ENCODE assay signal across 8 mouse cellular contexts in genomic region chr13:67107681-67108080, GRCm38 (mm10). TPM values are rescaled to one million over a fixed set of nuclear protein-coding genes. Genes with fewer than 3 reads are reported as not detected.
DNase-seq lines count a peak whose midpoint lies in the region; ATAC-seq and TF ChIP-seq lines count a peak whose summit lies in the region.

No protein-coding gene starts in this region.

- peak overlapping the region; percentile 58 for H3K9ac ChIP-seq in kidney, postnatal 0 days (ENCODE audit: low read depth, low read length)
- H3K9ac ChIP-seq in embryonic facial prominence, embryonic 15.5 days: peak overlapping the region; percentile 60
- H3K9ac ChIP-seq in limb, embryonic 11.5 days (ENCODE audit: low read length): peak overlapping the region; percentile 62
- H3K9ac ChIP-seq in neural tube, embryonic 15.5 days (replicated peaks): peak overlapping the region; percentile 60

- TF ChIP-seq CTCF in kidney, postnatal 0 days (IDR thresholded peaks at IDR 0.05; ENCODE audit: low read depth): no peak

- no peaks in the 10 kb centered on the region for H3K27me3 ChIP-seq in kidney, postnatal 0 days (ENCODE audit: insufficient read depth, low read length)
- H3K27me3 ChIP-seq in embryonic facial prominence, embryonic 15.5 days: no peaks in the 10 kb centered on the region
- H3K27me3 ChIP-seq in limb, embryonic 11.5 days (ENCODE audit: control insufficient read depth, insufficient read depth, low read length): no peaks in the 10 kb centered on the region
- H3K27me3 ChIP-seq in neural tube, embryonic 15.5 days (replicated peaks): no peaks in the 10 kb centered on the region

- WGBS in kidney, postnatal 0 days: 47% methylated on average over 9 of the region's 9 CpGs
- 64% methylated on average over 9 of the region's 9 CpGs for WGBS in embryonic facial prominence, embryonic 15.5 days
- WGBS in limb, embryonic 11.5 days: 64% methylated on average over 9 of the region's 9 CpGs
- WGBS in neural tube, embryonic 15.5 days: 70% methylated on average over 9 of the region's 9 CpGs

- peak overlapping the region; percentile 90 for H3K27ac ChIP-seq in kidney, postnatal 0 days
- peak overlapping the region; percentile 94 for H3K27ac ChIP-seq in embryonic facial prominence, embryonic 15.5 days (replicated peaks)
- no peak overlapping the region for H3K27ac ChIP-seq in limb, embryonic 11.5 days (replicated peaks; ENCODE audit: low read depth, low read length)
- peak overlapping the region; percentile 84; the same call in 1 of the 2 replicates for H3K27ac ChIP-seq in neural tube, embryonic 15.5 days (replicated peaks)

- peak overlapping the region; percentile 63 for H3K4me2 ChIP-seq in kidney, postnatal 0 days (ENCODE audit: low read length)
- peak overlapping the region; percentile 61 for H3K4me2 ChIP-seq in embryonic facial prominence, embryonic 15.5 days (replicated peaks)
- peak overlapping the region; percentile 49 for H3K4me2 ChIP-seq in limb, embryonic 11.5 days (ENCODE audit: low read depth, severe bottlenecking)
- peak overlapping the region; percentile 86 for H3K4me2 ChIP-seq in neural tube, embryonic 15.5 days

- no peaks in the 10 kb centered on the region; the same call in 1 of the 2 replicates for H3K9me3 ChIP-seq in kidney, postnatal 0 days (replicated peaks; ENCODE audit: low read length)
- H3K9me3 ChIP-seq in embryonic facial prominence, embryonic 15.5 days (replicated peaks): no peaks in the 10 kb centered on the region; the same call in 1 of the 2 replicates
- H3K9me3 ChIP-seq in limb, embryonic 11.5 days (ENCODE audit: control insufficient read depth, low read length): no peaks in the 10 kb centered on the region
- H3K9me3 ChIP-seq in neural tube, embryonic 15.5 days (replicated peaks): no peaks in the 10 kb centered on the region

- peak overlapping the region; percentile 66 for H3K4me3 ChIP-seq in kidney, postnatal 0 days (replicated peaks; ENCODE audit: low read depth, low read length)
- H3K4me3 ChIP-seq in embryonic facial prominence, embryonic 15.5 days (replicated peaks): peak overlapping the region; percentile 66
- peak overlapping the region; percentile 55 for H3K4me3 ChIP-seq in limb, embryonic 11.5 days (ENCODE audit: low read depth, low read length)
- peak overlapping the region; percentile 66 for H3K4me3 ChIP-seq in neural tube, embryonic 15.5 days (replicated peaks)

- DNase-seq in kidney, postnatal 0 days (ENCODE audit: low spot score): no peak
- no peak for DNase-seq in kidney, adult 9 months
- DNase-seq in limb, embryonic 11.5 days (ENCODE audit: low spot score): no peak
- DNase-seq in spleen, postnatal 14 days (ENCODE audit: low spot score in 2 of 2): no peak
- DNase-seq in left cerebral cortex, postnatal 10 days (ENCODE audit: extremely low spot score in 1 of 2, low spot score in 2 of 2): no peak
- DNase-seq in urinary bladder, adult 2 months (ENCODE audit: low spot score): no peak

- peaks cover 7% of the 10 kb centered on the region for H3K4me1 ChIP-seq in kidney, postnatal 0 days (replicated peaks; ENCODE audit: insufficient read depth, low read length)
- H3K4me1 ChIP-seq in embryonic facial prominence, embryonic 15.5 days: peaks cover 6% of the 10 kb centered on the region; the same call in 1 of the 2 replicates
- 0 out of 2 replicates have a peak, but pooled peaks cover 4% of the 10 kb centered on the region for H3K4me1 ChIP-seq in limb, embryonic 11.5 days (ENCODE audit: control insufficient read depth, insufficient read depth, low read length)
- peaks cover 10% of the 10 kb centered on the region for H3K4me1 ChIP-seq in neural tube, embryonic 15.5 days

- intact Hi-C loops in left cerebral cortex, postnatal 10 days (cut with DNase I): no loop called here

- H3K36me3 ChIP-seq in kidney, postnatal 0 days (ENCODE audit: insufficient read depth, low read length): no peaks in the 10 kb centered on the region
- H3K36me3 ChIP-seq in embryonic facial prominence, embryonic 15.5 days: peaks cover 10% of the 10 kb centered on the region; the same call in 1 of the 2 replicates
- H3K36me3 ChIP-seq in limb, embryonic 11.5 days (ENCODE audit: control insufficient read depth, insufficient read depth, low read length): no peaks in the 10 kb centered on the region; the same call in 1 of the 2 replicates
- no peaks in the 10 kb centered on the region; the same call in 1 of the 2 replicates for H3K36me3 ChIP-seq in neural tube, embryonic 15.5 days

- ATAC-seq in kidney, postnatal 0 days (replicated peaks; ENCODE audit: low FRiP score, low read depth): no peak
- ATAC-seq in embryonic facial prominence, embryonic 15.5 days (ENCODE audit: insufficient number of reproducible peaks, low FRiP score, low TSS enrichment, low read depth): no peak
- ATAC-seq in limb, embryonic 11.5 days (ENCODE audit: insufficient number of reproducible peaks, low FRiP score, low TSS enrichment, low read depth): peak; percentile 1; the same call in 1 of the 2 replicates
- no peak for ATAC-seq in neural tube, embryonic 15.5 days (ENCODE audit: low FRiP score)

RNA-seq across cellular contexts. Expression of gene Gm28557, which starts 0.7 kb away (rescaled TPM):
- polyA plus RNA-seq in kidney, postnatal 0 days (2015; fragmentation: Nextera tagmentation; extraction: Ambion mirVana): 2.5 and 3.1 TPM in 2 replicates
- polyA plus RNA-seq in embryonic facial prominence, embryonic 15.5 days (2015; fragmentation: Nextera tagmentation; extraction: Ambion mirVana): 3.6 and 3.7 TPM in 2 replicates
- 3.2 and 3.5 TPM in 2 replicates for polyA plus RNA-seq in limb, embryonic 11.5 days (2014; fragmentation: Nextera tagmentation; extraction: Ambion mirVana)
- 0.99 and 1.5 TPM in 2 replicates for polyA plus RNA-seq in neural tube, embryonic 15.5 days (2015; fragmentation: Nextera tagmentation; extraction: Ambion mirVana)
- 1 to 10 TPM; 1.2 to 1.7 TPM for total RNA-seq in left cerebral cortex, postnatal 10 days (2021)
- polyA plus RNA-seq in urinary bladder, adult 2 months (2012; rRNA removed): 4.8 and 6.3 TPM in 2 replicates

RNA-seq across cellular contexts. Expression of gene Rslcan18, which starts 8.4 kb away (rescaled TPM):
- 0.05 and 0.10 TPM in 2 replicates for polyA plus RNA-seq in kidney, postnatal 0 days (2015; fragmentation: Nextera tagmentation; extraction: Ambion mirVana)
- 0.33 and 0.37 TPM in 2 replicates for polyA plus RNA-seq in embryonic facial prominence, embryonic 15.5 days (2015; fragmentation: Nextera tagmentation; extraction: Ambion mirVana)
- 0.34 and 0.41 TPM in 2 replicates for polyA plus RNA-seq in limb, embryonic 11.5 days (2014; fragmentation: Nextera tagmentation; extraction: Ambion mirVana)
- polyA plus RNA-seq in neural tube, embryonic 15.5 days (2015; fragmentation: Nextera tagmentation; extraction: Ambion mirVana): 0.17 and 0.19 TPM in 2 replicates
- total RNA-seq in left cerebral cortex, postnatal 10 days (2021): not detected
- polyA plus RNA-seq in urinary bladder, adult 2 months (2012; rRNA removed): 0.40 and 0.66 TPM in 2 replicates

RNA-seq across cellular contexts. Expression of gene Zfp708, which starts 9.9 kb away (rescaled TPM):
- 6.0 and 6.4 TPM in 2 replicates for polyA plus RNA-seq in kidney, postnatal 0 days (2015; fragmentation: Nextera tagmentation; extraction: Ambion mirVana)
- polyA plus RNA-seq in embryonic facial prominence, embryonic 15.5 days (2015; fragmentation: Nextera tagmentation; extraction: Ambion mirVana): 4.9 and 6.0 TPM in 2 replicates
- polyA plus RNA-seq in limb, embryonic 11.5 days (2014; fragmentation: Nextera tagmentation; extraction: Ambion mirVana): 7.8 and 8.8 TPM in 2 replicates
- polyA plus RNA-seq in neural tube, embryonic 15.5 days (2015; fragmentation: Nextera tagmentation; extraction: Ambion mirVana): 7.5 and 8.3 TPM in 2 replicates
- total RNA-seq in left cerebral cortex, postnatal 10 days (2021): 1 to 10 TPM; 3.0 TPM
- polyA plus RNA-seq in urinary bladder, adult 2 months (2012; rRNA removed): 2.7 and 3.3 TPM in 2 replicates

RNA-seq across cellular contexts. Expression of gene Zfp759, which starts 13.8 kb away (rescaled TPM):
- polyA plus RNA-seq in kidney, postnatal 0 days (2015; fragmentation: Nextera tagmentation; extraction: Ambion mirVana): 1.9 and 2.2 TPM in 2 replicates
- polyA plus RNA-seq in embryonic facial prominence, embryonic 15.5 days (2015; fragmentation: Nextera tagmentation; extraction: Ambion mirVana): 1.7 and 2.4 TPM in 2 replicates
- 2.3 and 3.1 TPM in 2 replicates for polyA plus RNA-seq in limb, embryonic 11.5 days (2014; fragmentation: Nextera tagmentation; extraction: Ambion mirVana)
- 4.4 and 4.5 TPM in 2 replicates for polyA plus RNA-seq in neural tube, embryonic 15.5 days (2015; fragmentation: Nextera tagmentation; extraction: Ambion mirVana)
- 10 to 100 TPM in 1 of 2 experiments, 1 to 10 TPM in 1; 9.2 to 11.4 TPM for total RNA-seq in left cerebral cortex, postnatal 10 days (2021)
- polyA plus RNA-seq in urinary bladder, adult 2 months (2012; rRNA removed): 2.0 and 2.5 TPM in 2 replicates

RNA-seq across cellular contexts. Expression of gene Zfp712, which starts 46.7 kb away (rescaled TPM):
- polyA plus RNA-seq in kidney, postnatal 0 days (2015; fragmentation: Nextera tagmentation; extraction: Ambion mirVana): 2.7 and 2.9 TPM in 2 replicates
- 4.1 and 4.4 TPM in 2 replicates for polyA plus RNA-seq in embryonic facial prominence, embryonic 15.5 days (2015; fragmentation: Nextera tagmentation; extraction: Ambion mirVana)
- 4.6 and 5.4 TPM in 2 replicates for polyA plus RNA-seq in limb, embryonic 11.5 days (2014; fragmentation: Nextera tagmentation; extraction: Ambion mirVana)
- polyA plus RNA-seq in neural tube, embryonic 15.5 days (2015; fragmentation: Nextera tagmentation; extraction: Ambion mirVana): 6.4 and 6.7 TPM in 2 replicates
- 1 to 10 TPM; 5.5 to 6.1 TPM for total RNA-seq in left cerebral cortex, postnatal 10 days (2021)
- 1.4 and 1.5 TPM in 2 replicates for polyA plus RNA-seq in urinary bladder, adult 2 months (2012; rRNA removed)
